Mouse (Mus musculus) heart, postnatal 25 days (tissue): ENCODE results near the gene Sfrp5. TPM values are rescaled to one million over a fixed set of nuclear protein-coding genes. Genes with fewer than 3 reads are reported as not detected.

Experiments
- DNase-seq: peaks from one replicate; pipeline ENCODE4 v3.0.0; 2022; ENCODE audit warnings: low spot score
- intact Hi-C: fragments of 180-260 bp; cut with DNase I; formaldehyde crosslinking; loops from one replicate; pipeline ENCODE4 v1.15.1; 2025
- total RNA-seq, 2 experiments: library from RNA; stranded (reverse); gene quantifications; 2 replicates each; pipeline ENCODE4 v1.2.3; 2021

Gene Sfrp5
- total RNA-seq, 2 experiments from 2014 or later, result 5.3 to 7.9 TPM

DNA sequence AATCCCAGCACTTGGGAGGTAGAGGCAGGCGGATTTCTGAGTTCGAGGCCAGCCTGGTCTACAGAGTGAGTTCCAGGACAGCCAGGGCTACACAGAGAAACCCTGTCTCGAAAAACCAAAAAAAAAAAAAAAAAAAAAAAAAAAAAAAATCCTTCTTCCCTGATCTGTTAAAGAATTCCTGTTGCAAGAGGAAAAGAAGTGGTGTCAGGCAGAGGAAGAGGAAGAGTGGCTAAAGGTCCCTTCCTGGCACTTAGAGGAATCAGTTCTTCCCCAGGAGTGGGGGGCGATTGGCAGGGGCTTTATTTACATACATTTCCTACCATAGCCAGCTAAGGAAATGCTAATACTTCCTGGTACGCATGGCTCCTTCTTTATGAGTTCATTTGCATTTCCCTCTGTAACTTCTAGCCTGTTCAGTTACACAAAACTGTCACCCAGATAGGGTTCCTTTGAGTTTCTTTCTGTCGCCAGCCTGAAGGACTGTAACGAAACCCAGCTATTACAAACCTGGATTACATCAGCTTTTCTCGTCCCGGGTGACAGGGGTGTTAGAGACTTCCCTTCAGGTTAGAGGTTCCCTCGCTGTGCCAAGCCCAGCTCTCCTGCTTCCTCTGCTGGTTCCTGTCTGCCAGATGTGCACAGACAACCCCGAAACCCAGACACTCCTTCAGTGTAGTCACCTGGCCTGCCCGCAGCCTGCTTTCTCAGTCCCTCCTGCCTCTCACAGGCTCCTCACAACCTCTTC is 44.4 kb downstream of the Sfrp5 start:
- DNase-seq, result no peak
- intact Hi-C loops, result no loop called here

DNA sequence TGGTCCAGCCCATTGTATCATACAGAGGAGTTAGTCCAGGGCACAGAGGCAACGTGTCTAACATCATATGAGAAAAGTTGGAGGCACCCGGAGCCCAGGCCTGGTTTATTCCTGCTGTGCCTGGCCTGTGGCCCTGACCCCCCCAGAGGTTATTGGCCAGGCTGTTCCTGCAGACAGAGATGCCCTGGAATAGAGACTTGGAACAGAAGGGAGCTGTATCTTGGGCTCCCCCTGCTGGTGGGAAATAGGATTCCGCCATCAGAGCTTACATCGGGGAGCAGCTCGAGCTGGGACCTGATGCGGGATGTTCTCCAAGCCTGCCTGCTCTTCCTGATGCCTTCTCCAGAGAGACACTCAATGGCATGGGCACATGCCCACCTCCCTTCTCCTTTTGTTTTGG is 50.1 kb downstream of the Sfrp5 start:
- intact Hi-C loops, result loop anchor here (5.0 kb wide), 1 partner anchor 115 kb away; the partner anchor contains the start of gene Ankrd2
- peak; percentile 78 for DNase-seq

DNA sequence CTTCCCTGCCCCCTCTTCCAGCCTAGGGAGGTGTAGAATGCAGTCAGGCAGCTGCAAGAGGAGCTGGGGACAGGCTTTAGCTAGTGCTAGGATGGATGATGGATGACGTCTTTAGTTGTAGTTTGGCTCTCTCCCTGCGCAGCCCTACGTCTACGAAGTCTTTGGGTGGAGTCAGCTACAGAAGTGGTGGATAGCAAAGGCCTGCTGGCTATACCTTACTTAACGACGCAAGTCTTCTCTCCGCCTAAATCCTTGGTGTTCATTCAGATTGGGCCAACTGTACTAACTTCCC is 53.5 kb downstream of the Sfrp5 start:
- no peak for DNase-seq
- intact Hi-C loops, result no loop called here

Other genes with a start within 250 kb of the Sfrp5 start
- gene Mms19, start 221.1 kb downstream of the Sfrp5 start, total RNA-seq, result 10 to 100 TPM; 13.2 to 17.2 TPM
- 10 to 100 TPM; 22.3 to 23.8 TPM for gene Ubtd1, start 220.5 kb downstream of the Sfrp5 start, total RNA-seq
- gene Ankrd2, start 166.3 kb downstream of the Sfrp5 start, total RNA-seq, result not detected
- gene Hoga1, start 156.6 kb downstream of the Sfrp5 start, total RNA-seq, result 1 to 10 TPM; 1.1 to 1.7 TPM
- gene 4933411K16Rik, start 150.0 kb downstream of the Sfrp5 start, total RNA-seq, result not detected
- 1 to 10 TPM; 3.3 to 3.7 TPM for gene Morn4, start 115.9 kb downstream of the Sfrp5 start, total RNA-seq
- 10 to 100 TPM; 18.4 to 19.0 TPM for gene Pi4k2a, start 111.8 kb downstream of the Sfrp5 start, total RNA-seq
- 10 to 100 TPM in 1 of 2 experiments, 1 to 10 TPM in 1; 9.7 to 14.5 TPM for gene Avpi1, start 73.2 kb downstream of the Sfrp5 start, total RNA-seq
- gene Marveld1, start 54.9 kb downstream of the Sfrp5 start, total RNA-seq, result 10 to 100 TPM; 20.9 to 24.3 TPM
- gene Zfyve27, start 38.3 kb downstream of the Sfrp5 start, total RNA-seq, result 10 to 100 TPM; 18.3 to 23.0 TPM
- under 1 TPM; 0.67 to 0.83 TPM for gene Golga7b, start 45.3 kb upstream of the Sfrp5 start, total RNA-seq
- under 1 TPM in 1 of 2 experiments, not detected in 1; 0.10 TPM for gene Crtac1, start 229.5 kb upstream of the Sfrp5 start, total RNA-seq